Mouse (Mus musculus): ENCODE results near the gene Ier3. TPM values are rescaled to one million over a fixed set of nuclear protein-coding genes. Genes with fewer than 3 reads are reported as not detected.

Ier3 gene
- polyA plus RNA-seq, 1 experiment from 2014 or later, result 10.1 TPM

DNA sequence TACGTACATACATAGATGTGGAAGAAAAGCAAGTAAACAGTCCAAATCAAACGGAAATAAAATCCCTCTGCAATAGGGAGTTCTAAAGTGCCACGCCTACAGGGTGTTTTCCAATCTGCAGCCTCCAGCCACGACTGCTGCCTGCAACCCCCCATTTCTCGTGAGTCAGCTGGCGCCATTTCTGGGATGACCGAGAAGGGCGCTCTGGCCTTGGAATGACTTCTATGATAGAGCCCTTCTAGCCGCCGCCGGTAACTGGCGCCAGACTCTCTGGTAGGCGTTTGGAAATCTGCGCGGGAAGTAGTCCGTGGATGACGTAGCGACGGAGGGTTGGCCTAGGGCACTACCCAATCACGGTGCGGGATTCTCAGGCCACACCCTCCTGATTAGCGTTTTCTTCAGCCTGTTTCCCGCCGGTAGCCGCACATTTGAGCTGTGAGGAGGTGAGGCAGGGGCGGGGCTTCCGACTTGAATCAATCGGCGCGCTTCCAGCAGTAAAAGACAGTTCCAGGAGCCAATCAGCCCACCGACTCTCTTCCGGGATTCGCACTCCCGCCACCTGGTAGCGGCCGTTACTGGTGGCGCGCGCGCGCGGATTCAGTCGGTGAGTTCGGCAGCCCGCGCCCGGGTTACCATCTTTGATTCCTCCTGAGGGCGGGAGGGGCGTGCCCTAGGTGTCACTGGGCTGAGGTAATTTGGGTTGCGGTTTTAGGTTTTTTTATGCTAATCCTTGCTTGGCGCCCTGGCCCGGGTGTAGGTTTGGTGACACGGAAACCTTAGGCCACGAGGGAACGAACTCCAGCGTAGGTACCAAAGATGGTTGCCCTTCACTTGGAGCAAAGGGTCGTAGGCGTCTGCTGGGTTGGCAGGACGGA is 19.8 kb downstream of the Ier3 start, which contains the start of gene Mdc1:
Gene Mdc1 (plus strand): TSS at position 440 of the 875 bp plus-strand sequence.
- no peaks in the 10 kb centered on the region for H3K27me3 ChIP-seq (replicated peaks; ENCODE audit: control insufficient read depth, insufficient read depth, low read length)
- WGBS, result 0% methylated on average over 41 of the region's 59 CpGs
- H3K4me3 ChIP-seq (ENCODE audit: low read depth, low read length), result peak within 1 kb of the TSS; percentile 54
- H3K4me2 ChIP-seq (ENCODE audit: low read depth, low read length), result peak within 1 kb of the TSS; percentile 75
- peak within 1 kb of the TSS; percentile 72 for H3K9ac ChIP-seq (ENCODE audit: low read depth, low read length)
- DNase-seq (ENCODE audit: low spot score), result peak; percentile 100
- peak within 1 kb of the TSS; percentile 84 for H3K27ac ChIP-seq (replicated peaks; ENCODE audit: low read depth, low read length)
- H3K9me3 ChIP-seq (ENCODE audit: control insufficient read depth, low read length), result no peaks in the 10 kb centered on the region
- H3K36me3 ChIP-seq (ENCODE audit: control insufficient read depth, insufficient read depth, low read length), result peaks cover 26% of the 10 kb centered on the region
- peak; percentile 90 for ATAC-seq (ENCODE audit: low read depth)
- H3K4me1 ChIP-seq (ENCODE audit: control insufficient read depth, insufficient read depth, low read length), result peaks cover 14% of the 10 kb centered on the region

GRCm38 (mm10) chr17:35842006-35842405 is 20.5 kb downstream of the Ier3 start:
- H3K27me3 ChIP-seq (replicated peaks; ENCODE audit: control insufficient read depth, insufficient read depth, low read length), result no peaks in the 10 kb centered on the region
- H3K9me3 ChIP-seq (ENCODE audit: control insufficient read depth, low read length), result no peaks in the 10 kb centered on the region
- peaks cover 14% of the 10 kb centered on the region for H3K4me1 ChIP-seq (ENCODE audit: control insufficient read depth, insufficient read depth, low read length)
- DNase-seq (ENCODE audit: low spot score) (no peak), ATAC-seq (ENCODE audit: low read depth) (no peak)
- peak overlapping the region; percentile 72 for H3K9ac ChIP-seq (ENCODE audit: low read depth, low read length)
- H3K36me3 ChIP-seq (ENCODE audit: control insufficient read depth, insufficient read depth, low read length), result peaks cover 26% of the 10 kb centered on the region
- H3K4me2 ChIP-seq (ENCODE audit: low read depth, low read length), result peak overlapping the region; percentile 75
- H3K27ac ChIP-seq (replicated peaks; ENCODE audit: low read depth, low read length), result peak overlapping the region; percentile 84
- H3K4me3 ChIP-seq (ENCODE audit: low read depth, low read length), result peak overlapping the region; percentile 54
- 21% methylated on average over 11 of the region's 11 CpGs for WGBS

GRCm38 (mm10) chr17:35843514-35843913 is 22.0 kb downstream of the Ier3 start:
- Histone ChIP-seq H3K4me2 (ENCODE audit: low read depth, low read length) (no peak overlapping the region), H3K9me3 (ENCODE audit: control insufficient read depth, low read length) (no peaks in the 10 kb centered on the region), H3K9ac (ENCODE audit: low read depth, low read length) (no peak overlapping the region), H3K27me3 (replicated peaks; ENCODE audit: control insufficient read depth, insufficient read depth, low read length) (no peaks in the 10 kb centered on the region), H3K27ac (replicated peaks; ENCODE audit: low read depth, low read length) (no peak overlapping the region), H3K4me3 (ENCODE audit: low read depth, low read length) (no peak overlapping the region), H3K4me1 (ENCODE audit: control insufficient read depth, insufficient read depth, low read length) (peaks cover 14% of the 10 kb centered on the region), H3K36me3 (ENCODE audit: control insufficient read depth, insufficient read depth, low read length) (peaks cover 41% of the 10 kb centered on the region)
- DNase-seq (ENCODE audit: low spot score) (no peak), ATAC-seq (ENCODE audit: low read depth) (no peak)
- 96% methylated on average over 3 of the region's 3 CpGs for WGBS

- Histone ChIP-seq H3K9ac (ENCODE audit: low read depth, low read length) (0 out of 2 replicates have a peak overlapping the region, but pooled peaks have one; percentile 8), H3K36me3 (ENCODE audit: control insufficient read depth, insufficient read depth, low read length) (peaks cover 86% of the 10 kb centered on the region)
These were observed 26.6 kb downstream of the Ier3 start for GRCm38 (mm10) chr17:35848112-35848511.

DNA sequence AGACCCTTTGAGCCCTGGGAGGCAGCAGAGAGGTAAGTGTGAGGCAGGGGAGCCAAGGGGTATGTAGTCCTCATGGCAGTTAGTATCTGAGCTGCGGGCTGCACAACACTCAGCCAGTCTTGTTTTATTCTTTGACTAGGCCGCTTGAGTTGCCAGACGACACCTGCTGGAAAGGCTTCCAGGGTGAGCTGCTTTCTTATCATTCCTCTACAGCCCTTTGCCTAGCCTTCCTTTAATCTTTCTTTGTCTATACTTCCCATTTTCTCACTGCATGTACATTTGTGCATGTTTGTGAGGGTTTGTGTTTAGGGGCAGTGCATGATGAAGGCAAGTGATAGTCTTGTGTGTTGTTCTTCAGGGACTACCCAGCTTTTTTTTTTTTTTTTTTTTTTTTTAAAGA is 29.5 kb downstream of the Ier3 start:
- Histone ChIP-seq H3K9ac (ENCODE audit: low read depth, low read length) (no peak overlapping the region), H3K36me3 (ENCODE audit: control insufficient read depth, insufficient read depth, low read length) (peaks cover 91% of the 10 kb centered on the region), H3K9me3 (ENCODE audit: control insufficient read depth, low read length) (no peaks in the 10 kb centered on the region), H3K4me1 (ENCODE audit: control insufficient read depth, insufficient read depth, low read length) (no peaks in the 10 kb centered on the region), H3K27me3 (replicated peaks; ENCODE audit: control insufficient read depth, insufficient read depth, low read length) (no peaks in the 10 kb centered on the region), H3K4me3 (ENCODE audit: low read depth, low read length) (no peak overlapping the region), H3K4me2 (ENCODE audit: low read depth, low read length) (no peak overlapping the region), H3K27ac (replicated peaks; ENCODE audit: low read depth, low read length) (no peak overlapping the region)
- 97% methylated on average over 3 of the region's 3 CpGs for WGBS
- DNase-seq (ENCODE audit: low spot score), result no peak
- ATAC-seq (ENCODE audit: low read depth), result no peak

More at GRCm38 (mm10) chr17:35848112-35848511, 26.6 kb downstream of the Ier3 start:
- Histone ChIP-seq H3K27me3 (replicated peaks; ENCODE audit: control insufficient read depth, insufficient read depth, low read length) (no peaks in the 10 kb centered on the region), H3K9me3 (ENCODE audit: control insufficient read depth, low read length) (no peaks in the 10 kb centered on the region), H3K4me3 (ENCODE audit: low read depth, low read length) (no peak overlapping the region), H3K4me1 (ENCODE audit: control insufficient read depth, insufficient read depth, low read length) (no peaks in the 10 kb centered on the region), H3K27ac (replicated peaks; ENCODE audit: low read depth, low read length) (no peak overlapping the region), H3K4me2 (ENCODE audit: low read depth, low read length) (no peak overlapping the region)
- 18% methylated on average over 1 of the region's 1 CpGs for WGBS
- DNase-seq (ENCODE audit: low spot score) (no peak), ATAC-seq (ENCODE audit: low read depth) (peak; percentile 49)

GRCm38 (mm10) chr17:35859371-35859770 is 37.9 kb downstream of the Ier3 start:
- 91% methylated on average over 1 of the region's 1 CpGs for WGBS
- Histone ChIP-seq H3K4me3 (ENCODE audit: low read depth, low read length) (no peak overlapping the region), H3K9me3 (ENCODE audit: control insufficient read depth, low read length) (no peaks in the 10 kb centered on the region), H3K36me3 (ENCODE audit: control insufficient read depth, insufficient read depth, low read length) (peaks cover 29% of the 10 kb centered on the region), H3K27ac (replicated peaks; ENCODE audit: low read depth, low read length) (no peak overlapping the region), H3K4me2 (ENCODE audit: low read depth, low read length) (no peak overlapping the region), H3K4me1 (ENCODE audit: control insufficient read depth, insufficient read depth, low read length) (peaks cover 9% of the 10 kb centered on the region; the same call in 1 of the 2 replicates), H3K27me3 (replicated peaks; ENCODE audit: control insufficient read depth, insufficient read depth, low read length) (no peaks in the 10 kb centered on the region), H3K9ac (ENCODE audit: low read depth, low read length) (no peak overlapping the region)
- DNase-seq (ENCODE audit: low spot score), result no peak
- no peak for ATAC-seq (ENCODE audit: low read depth)

- ATAC-seq (ENCODE audit: low read depth) (no peak), DNase-seq (ENCODE audit: low spot score) (no peak)
- Histone ChIP-seq H3K4me1 (ENCODE audit: control insufficient read depth, insufficient read depth, low read length) (peaks cover 13% of the 10 kb centered on the region; the same call in 1 of the 2 replicates), H3K27ac (replicated peaks; ENCODE audit: low read depth, low read length) (no peak overlapping the region), H3K36me3 (ENCODE audit: control insufficient read depth, insufficient read depth, low read length) (peaks cover 25% of the 10 kb centered on the region), H3K9ac (ENCODE audit: low read depth, low read length) (no peak overlapping the region), H3K4me2 (ENCODE audit: low read depth, low read length) (no peak overlapping the region), H3K27me3 (replicated peaks; ENCODE audit: control insufficient read depth, insufficient read depth, low read length) (no peaks in the 10 kb centered on the region), H3K9me3 (ENCODE audit: control insufficient read depth, low read length) (no peaks in the 10 kb centered on the region), H3K4me3 (ENCODE audit: low read depth, low read length) (no peak overlapping the region)
- 65% methylated on average over 2 of the region's 2 CpGs for WGBS
These were observed 38.4 kb downstream of the Ier3 start for GRCm38 (mm10) chr17:35859835-35860234.

GRCm38 (mm10) chr17:35860831-35861197 is 39.3 kb downstream of the Ier3 start:
- ATAC-seq (ENCODE audit: low read depth) (no peak), DNase-seq (ENCODE audit: low spot score) (no peak)
- Histone ChIP-seq H3K4me1 (ENCODE audit: control insufficient read depth, insufficient read depth, low read length) (peaks cover 17% of the 10 kb centered on the region; the same call in 1 of the 2 replicates), H3K36me3 (ENCODE audit: control insufficient read depth, insufficient read depth, low read length) (peaks cover 20% of the 10 kb centered on the region), H3K4me2 (ENCODE audit: low read depth, low read length) (peak overlapping the region; percentile 70), H3K9me3 (ENCODE audit: control insufficient read depth, low read length) (no peaks in the 10 kb centered on the region), H3K9ac (ENCODE audit: low read depth, low read length) (peak overlapping the region; percentile 81), H3K27ac (replicated peaks; ENCODE audit: low read depth, low read length) (peak overlapping the region; percentile 93), H3K27me3 (replicated peaks; ENCODE audit: control insufficient read depth, insufficient read depth, low read length) (no peaks in the 10 kb centered on the region), H3K4me3 (ENCODE audit: low read depth, low read length) (peak overlapping the region; percentile 75)
- WGBS, result 4% methylated on average over 12 of the region's 12 CpGs

Measured in embryonic facial prominence, embryonic 14.5 days (tissue).